Mouse (Mus musculus) cerebellum, postnatal 36 days (tissue): ENCODE measurements at regions not wholly inside any gene's neighbourhood (a gene's known extent, or its start where the extent isn't known, plus 50 kb on each side); places are given as distances from the start of the nearest gene placed in this dataset.

Source experiments
- DNase-seq, 2 experiments: peaks; one replicate each; pipeline ENCODE4 v3.0.0; 2021 to 2022; ENCODE audit warnings: mixed read lengths in 2 of 2

DNA sequence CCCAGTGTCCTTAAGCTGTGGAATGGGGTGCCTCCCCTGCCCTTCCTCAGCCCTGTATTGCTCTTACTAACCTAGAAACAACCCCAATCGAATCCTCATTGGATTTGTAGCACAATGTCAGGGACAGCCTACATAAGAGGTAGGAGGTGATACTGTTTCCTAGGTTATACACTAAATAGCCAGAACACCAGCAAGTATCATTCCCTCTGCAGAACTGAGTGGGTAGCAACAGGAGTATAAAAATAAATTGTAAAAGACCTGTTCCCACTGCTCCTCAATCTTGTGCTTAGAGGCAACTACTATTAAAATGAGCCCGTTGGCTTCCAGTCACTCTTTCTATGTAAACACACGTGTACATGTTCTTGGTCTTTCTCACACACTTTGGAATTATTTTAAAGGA lies 52.2 kb upstream of the Tnfaip3 start:
- DNase-seq = no peak

DNA sequence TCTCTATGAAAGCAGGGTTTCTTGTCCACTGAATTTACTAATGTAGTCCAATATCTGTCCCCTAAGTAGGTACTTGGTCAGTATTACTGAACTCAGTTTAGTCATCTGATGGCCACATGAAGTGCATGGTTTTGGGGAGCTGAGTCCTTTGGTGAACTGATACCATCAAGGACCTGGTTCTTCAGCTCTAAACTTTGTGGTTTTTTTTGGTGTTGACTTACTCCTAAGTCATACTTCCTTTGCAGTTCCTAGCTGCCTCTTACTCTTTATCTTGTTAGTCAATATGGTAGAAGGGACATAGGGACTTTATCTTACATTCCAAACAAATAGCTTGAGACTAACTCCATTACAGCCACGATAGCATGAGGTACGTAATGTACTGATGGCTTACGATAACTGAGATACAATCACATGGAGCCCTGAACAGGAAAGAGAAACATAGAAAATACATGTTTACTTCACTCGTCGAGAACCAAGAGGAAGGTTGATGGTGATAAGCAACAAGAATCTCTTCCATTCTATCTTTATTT lies 51.4 kb upstream of the Tnfaip3 start:
- no peak for DNase-seq
